Comparison of ENCODE assay signal across 22 mouse cellular contexts in the genomic region with DNA sequence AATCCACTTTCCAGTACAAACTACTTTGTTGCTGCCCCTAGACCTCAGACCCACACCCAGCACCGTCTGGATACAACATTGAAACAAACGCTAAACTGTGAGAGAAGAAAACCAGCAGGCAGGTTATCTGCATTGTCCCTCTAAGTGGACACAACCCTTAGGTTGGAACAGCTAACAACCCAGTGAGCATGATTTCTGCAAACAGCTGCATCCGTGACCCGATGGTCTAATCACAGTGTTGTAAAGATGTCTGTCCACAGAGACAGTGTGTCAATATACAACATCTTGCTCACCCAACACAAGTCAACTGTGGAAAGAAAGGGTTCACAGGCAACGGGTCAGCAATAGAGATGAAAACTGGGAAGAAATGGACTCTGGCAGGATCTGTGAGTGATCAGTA. TPM values are rescaled to one million over a fixed set of nuclear protein-coding genes. Genes with fewer than 3 reads are reported as not detected.
DNase-seq lines count a peak whose midpoint lies in the region; ATAC-seq and TF ChIP-seq lines count a peak whose summit lies in the region.
"Had no signal": no experiment of that assay in that cellular context is flagged by ENCODE, and none has a peak within 500 bp of the region (broad histone marks: within the 10 kb centered on the region; RNA-seq: fewer than 3 reads in every experiment).

No protein-coding gene starts in this region.

- TF ChIP-seq POLR2A in heart, adult 2 months (IDR thresholded peaks at IDR 0.05; ENCODE audit: insufficient read depth, low read depth, low read length): no peak

- no peak for DNase-seq in heart, adult 2 months
- no peak for DNase-seq in heart, adult 8-10 months (ENCODE audit: low spot score)
- DNase-seq in lung, embryonic 14.5 days: no peak
- DNase-seq in lung, adult 18-20 months: no peak
- no peak for DNase-seq in spleen, postnatal 14 days (ENCODE audit: low spot score in 2 of 2)
- DNase-seq: adrenal gland, postnatal 14 days; cerebellum, adult 18-20 months; cerebellum, postnatal 36 days; kidney, adult 8-10 months; kidney, postnatal 36 days; layer of hippocampus, adult 9-11 months; lung, postnatal 14 days; thymus, adult 2 months had no signal

- H3K4me1 ChIP-seq in heart, adult 2 months (ENCODE audit: control insufficient read depth, insufficient read depth, low read length): peaks cover 3% of the 10 kb centered on the region
- H3K4me1 ChIP-seq in lung, embryonic 14.5 days (ENCODE audit: insufficient read depth): peaks cover 6% of the 10 kb centered on the region; the same call in 1 of the 2 replicates
- H3K4me1 ChIP-seq in heart, embryonic 16.5 days (ENCODE audit: control insufficient read depth, insufficient read depth, low read length): peaks cover 19% of the 10 kb centered on the region
- H3K4me1 ChIP-seq in stomach, embryonic 14.5 days (ENCODE audit: control insufficient read depth, insufficient read depth, low read length): peaks cover 7% of the 10 kb centered on the region; the same call in 1 of the 2 replicates
- H3K4me1 ChIP-seq in hindbrain, embryonic 12.5 days: peaks cover 14% of the 10 kb centered on the region

- no peak overlapping the region for H3K4me3 ChIP-seq in heart, adult 2 months
- H3K4me3 ChIP-seq in lung, embryonic 14.5 days (ENCODE audit: low read depth, low read length): no peak overlapping the region; the same call in 1 of the 2 replicates
- H3K4me3 ChIP-seq in heart, embryonic 16.5 days (ENCODE audit: low read length): peak overlapping the region; percentile 26
- H3K4me3 ChIP-seq in stomach, embryonic 14.5 days (ENCODE audit: low read depth, low read length): no peak overlapping the region; the same call in 1 of the 2 replicates
- no peak overlapping the region for H3K4me3 ChIP-seq in hindbrain, embryonic 12.5 days
- H3K4me3 ChIP-seq: erythroblast, embryonic 14.5 days; forebrain, embryonic 15.5 days; limb, embryonic 13.5 days; midbrain, embryonic 10.5 days; neural tube, embryonic 15.5 days had no signal

- H3K36me3 ChIP-seq in heart, adult 2 months (ENCODE audit: control insufficient read depth, insufficient read depth, low read length): no peaks in the 10 kb centered on the region
- H3K36me3 ChIP-seq in lung, embryonic 14.5 days (ENCODE audit: insufficient read depth): no peaks in the 10 kb centered on the region
- no peaks in the 10 kb centered on the region for H3K36me3 ChIP-seq in heart, embryonic 16.5 days (ENCODE audit: control insufficient read depth, insufficient read depth)
- H3K36me3 ChIP-seq in stomach, embryonic 14.5 days (ENCODE audit: control insufficient read depth, insufficient read depth, low read length): no peaks in the 10 kb centered on the region
- H3K36me3 ChIP-seq in hindbrain, embryonic 12.5 days: no peaks in the 10 kb centered on the region
- H3K36me3 ChIP-seq: forebrain, embryonic 15.5 days; limb, embryonic 13.5 days; midbrain, embryonic 10.5 days; neural tube, embryonic 15.5 days had no signal

- 43% methylated on average over 5 of the region's 5 CpGs for WGBS in heart, adult 2 months
- WGBS in lung, embryonic 14.5 days: 26% methylated on average over 5 of the region's 5 CpGs
- WGBS in heart, embryonic 16.5 days: 25% methylated on average over 5 of the region's 5 CpGs
- 36% methylated on average over 5 of the region's 5 CpGs for WGBS in stomach, embryonic 14.5 days
- 57% methylated on average over 5 of the region's 5 CpGs for WGBS in hindbrain, embryonic 12.5 days

- H3K79me2 ChIP-seq in heart, adult 2 months (replicated peaks; ENCODE audit: control insufficient read depth, insufficient read depth, low read length): no peaks in the 10 kb centered on the region

- H3K4me2 ChIP-seq in lung, embryonic 14.5 days: peak overlapping the region; percentile 40
- H3K4me2 ChIP-seq in heart, embryonic 16.5 days (ENCODE audit: low read depth, low read length): peak overlapping the region; percentile 98
- peak overlapping the region; percentile 83 for H3K4me2 ChIP-seq in stomach, embryonic 14.5 days (replicated peaks; ENCODE audit: low read depth, low read length)
- H3K4me2 ChIP-seq in hindbrain, embryonic 12.5 days (replicated peaks): no peak overlapping the region
- H3K4me2 ChIP-seq: forebrain, embryonic 15.5 days; hindbrain, embryonic 14.5 days; limb, embryonic 13.5 days; neural tube, embryonic 15.5 days had no signal

- no peak overlapping the region for H3K9ac ChIP-seq in heart, adult 2 months (ENCODE audit: low read depth, low read length)
- H3K9ac ChIP-seq in lung, embryonic 14.5 days: no peak overlapping the region
- peak overlapping the region; percentile 41 for H3K9ac ChIP-seq in heart, embryonic 16.5 days (ENCODE audit: low read length)
- no peak overlapping the region for H3K9ac ChIP-seq in stomach, embryonic 14.5 days (replicated peaks; ENCODE audit: low read depth, low read length)
- no peak overlapping the region for H3K9ac ChIP-seq in hindbrain, embryonic 12.5 days
- H3K9ac ChIP-seq: forebrain, embryonic 15.5 days; hindbrain, embryonic 14.5 days; limb, embryonic 13.5 days; neural tube, embryonic 15.5 days had no signal

- no peak for TF ChIP-seq CTCF in heart, adult 2 months (IDR thresholded peaks at IDR 0.05)
- TF ChIP-seq CTCF in lung, embryonic 14.5 days (IDR thresholded peaks at IDR 0.05; ENCODE audit: low read depth): no peak

- H3K27me3 ChIP-seq in heart, adult 2 months (ENCODE audit: control insufficient read depth, insufficient read depth, low read length): no peaks in the 10 kb centered on the region
- H3K27me3 ChIP-seq in lung, embryonic 14.5 days (ENCODE audit: insufficient read depth, low read length): peaks cover 33% of the 10 kb centered on the region
- peaks cover 4% of the 10 kb centered on the region; the same call in 1 of the 2 replicates for H3K27me3 ChIP-seq in heart, embryonic 16.5 days (ENCODE audit: control insufficient read depth, insufficient read depth, low read length)
- peaks cover 9% of the 10 kb centered on the region for H3K27me3 ChIP-seq in stomach, embryonic 14.5 days (ENCODE audit: control insufficient read depth, insufficient read depth, low read length)
- peaks cover 36% of the 10 kb centered on the region for H3K27me3 ChIP-seq in hindbrain, embryonic 12.5 days

- H3K27ac ChIP-seq in heart, adult 2 months: peak overlapping the region; percentile 3; the same call in 1 of the 2 replicates
- H3K27ac ChIP-seq in lung, embryonic 14.5 days (ENCODE audit: low read depth): 0 out of 2 replicates have a peak overlapping the region, but pooled peaks have one; percentile 48
- peak overlapping the region; percentile 79 for H3K27ac ChIP-seq in heart, embryonic 16.5 days (ENCODE audit: low read length)
- H3K27ac ChIP-seq in stomach, embryonic 14.5 days (ENCODE audit: low read length): no peak overlapping the region
- no peak overlapping the region for H3K27ac ChIP-seq in hindbrain, embryonic 12.5 days
- H3K27ac ChIP-seq: forebrain, embryonic 15.5 days; hindbrain, embryonic 14.5 days; limb, embryonic 13.5 days; midbrain, embryonic 10.5 days; neural tube, embryonic 15.5 days had no signal

- no peak for ATAC-seq in lung, embryonic 14.5 days (ENCODE audit: insufficient read depth)
- ATAC-seq in heart, embryonic 16.5 days (replicated peaks; ENCODE audit: extremely low read depth, insufficient read depth, low FRiP score): peak; percentile 11; the same call in 1 of the 2 replicates
- no peak for ATAC-seq in stomach, embryonic 14.5 days (ENCODE audit: insufficient number of reproducible peaks, insufficient read depth, low FRiP score, low read depth)
- ATAC-seq in hindbrain, embryonic 12.5 days (ENCODE audit: low FRiP score): no peak
- ATAC-seq: forebrain, embryonic 15.5 days had no signal

- intact Hi-C loops in heart, adult 2 months (cut with DNase I): no loop called here

- no peak for TF ChIP-seq EP300 in heart, adult 2 months (IDR thresholded peaks at IDR 0.05; ENCODE audit: insufficient read depth, low read depth, low read length)

- no peaks in the 10 kb centered on the region for H3K9me3 ChIP-seq in lung, embryonic 14.5 days (ENCODE audit: low read depth, low read length)
- H3K9me3 ChIP-seq in heart, embryonic 16.5 days (replicated peaks; ENCODE audit: control insufficient read depth, low read length): no peaks in the 10 kb centered on the region
- H3K9me3 ChIP-seq in stomach, embryonic 14.5 days (ENCODE audit: control insufficient read depth, low read depth, low read length): no peaks in the 10 kb centered on the region
- H3K9me3 ChIP-seq in hindbrain, embryonic 12.5 days (replicated peaks): no peaks in the 10 kb centered on the region; the same call in 1 of the 2 replicates
- H3K9me3 ChIP-seq: forebrain, embryonic 15.5 days; limb, embryonic 13.5 days; neural tube, embryonic 15.5 days had no signal

RNA-seq across cellular contexts. Expression of gene Tbc1d30, which starts 1.8 kb away (rescaled TPM):
- total RNA-seq in heart, adult 2 months (2021): 1 to 10 TPM; 1.8 to 1.9 TPM
- polyA plus RNA-seq in heart, adult 2 months (2012; rRNA removed): 0.61 and 0.91 TPM in 2 replicates
- total RNA-seq in heart, adult 8-10 months (2022): 1 to 10 TPM; 1.6 to 3.4 (median 1.9) TPM
- 1.7 and 2.5 TPM in 2 replicates for polyA plus RNA-seq in lung, embryonic 14.5 days (2014; fragmentation: Nextera tagmentation; extraction: Ambion mirVana)
- polyA plus RNA-seq in heart, embryonic 16.5 days (2015; fragmentation: Nextera tagmentation; extraction: Ambion mirVana): 1.2 and 1.8 TPM in 2 replicates
- polyA plus RNA-seq in stomach, embryonic 14.5 days (2014; fragmentation: Nextera tagmentation; extraction: Ambion mirVana): 6.1 and 10.5 TPM in 2 replicates
- 6.7 and 7.9 TPM in 2 replicates for polyA plus RNA-seq in hindbrain, embryonic 12.5 days (2016; fragmentation: Nextera tagmentation; extraction: Ambion mirVana)
- polyA plus RNA-seq: erythroblast, embryonic 14.5 days had no signal

RNA-seq across cellular contexts. Expression of gene Gns, which starts 15.6 kb away (rescaled TPM):
- total RNA-seq in heart, adult 2 months (2021): 10 to 100 TPM; 82.1 to 92.2 TPM
- 45.5 and 55.9 TPM in 2 replicates for polyA plus RNA-seq in heart, adult 2 months (2012; rRNA removed)
- 10 to 100 TPM; 87.6 to 95.8 (median 92.4) TPM for total RNA-seq in heart, adult 8-10 months (2022)
- 46.9 and 47.0 TPM in 2 replicates for polyA plus RNA-seq in lung, embryonic 14.5 days (2014; fragmentation: Nextera tagmentation; extraction: Ambion mirVana)
- 29.0 and 31.9 TPM in 2 replicates for polyA plus RNA-seq in heart, embryonic 16.5 days (2015; fragmentation: Nextera tagmentation; extraction: Ambion mirVana)
- 52.7 and 53.7 TPM in 2 replicates for polyA plus RNA-seq in stomach, embryonic 14.5 days (2014; fragmentation: Nextera tagmentation; extraction: Ambion mirVana)
- 50.8 and 54.1 TPM in 2 replicates for polyA plus RNA-seq in hindbrain, embryonic 12.5 days (2016; fragmentation: Nextera tagmentation; extraction: Ambion mirVana)

Comparison
In these comparisons a context has a peak if more than half of its experiments do, and no peak if none do; other contexts are left out.
1. H3K27ac ChIP-seq: peak in heart, adult 2 months (single experiment), lung, embryonic 14.5 days (single experiment) and heart, embryonic 16.5 days (single experiment); none in stomach, embryonic 14.5 days (single experiment) and hindbrain, embryonic 12.5 days (single experiment).